Mouse (Mus musculus): ENCODE results near the gene Foxs1.

The Foxs1 gene

DNA sequence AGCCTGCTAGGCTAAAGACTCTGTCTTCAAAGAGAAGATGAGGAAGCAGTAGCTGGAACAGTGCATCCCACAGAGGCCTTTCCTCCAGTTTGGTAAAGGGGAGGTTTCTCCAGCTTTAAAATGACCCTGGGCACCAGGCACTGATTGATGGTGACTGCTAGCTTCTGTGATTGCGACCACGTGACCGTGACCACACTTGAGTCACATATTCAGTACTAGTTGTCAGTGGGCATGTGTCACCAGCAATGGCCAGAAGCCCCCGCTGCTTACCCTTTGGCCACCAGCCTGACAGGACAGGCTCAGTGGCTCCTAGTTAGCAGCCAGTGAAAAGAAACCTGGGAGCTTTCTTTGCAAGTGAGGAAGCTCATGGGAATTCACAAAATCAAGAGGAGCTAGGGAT, 29.4 kb downstream of the Foxs1 start:
- no peak for DNase-seq (ENCODE audit: low spot score in 2 of 2)

DNA sequence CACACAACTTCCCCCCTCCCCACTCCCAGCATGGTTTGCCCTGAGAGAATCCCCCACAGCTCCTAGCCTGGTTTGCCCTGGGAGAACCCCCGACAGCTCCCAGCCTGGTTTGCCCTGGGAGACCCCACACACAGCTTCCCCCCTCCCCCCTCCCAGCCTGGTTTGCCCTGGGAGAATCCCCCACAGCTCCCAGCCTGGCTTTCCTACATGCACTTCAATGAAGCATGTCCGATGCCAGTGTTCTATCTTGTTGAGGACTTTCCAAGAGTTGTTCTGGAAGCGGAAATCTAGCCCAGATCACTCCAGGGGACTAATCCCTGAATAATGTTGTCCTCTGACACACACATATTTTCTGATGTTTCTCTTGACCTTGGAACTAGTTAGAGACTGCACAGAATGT, 30.4 kb downstream of the Foxs1 start:
- DNase-seq (ENCODE audit: low spot score in 2 of 2): no peak

DNA sequence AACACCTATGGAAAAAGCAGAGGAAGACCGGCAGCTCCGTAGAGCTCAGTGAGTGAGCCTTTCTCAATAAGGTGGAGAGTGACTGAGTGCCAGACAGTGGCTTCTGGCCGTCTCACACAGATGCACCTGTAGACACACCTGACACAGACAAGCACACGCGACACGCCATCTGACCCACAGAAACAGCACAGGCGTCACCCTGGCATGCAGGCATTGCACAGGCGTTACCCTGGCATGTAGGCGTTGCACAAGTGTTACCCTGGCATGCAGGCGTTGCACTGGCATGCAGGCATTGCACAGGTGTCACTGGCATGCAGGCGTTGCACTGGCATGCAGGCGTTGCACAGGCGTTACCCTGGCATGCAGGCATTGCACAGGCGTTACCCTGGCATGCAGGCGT, 31.7 kb downstream of the Foxs1 start:
- no peak for DNase-seq (ENCODE audit: low spot score in 2 of 2)

DNA sequence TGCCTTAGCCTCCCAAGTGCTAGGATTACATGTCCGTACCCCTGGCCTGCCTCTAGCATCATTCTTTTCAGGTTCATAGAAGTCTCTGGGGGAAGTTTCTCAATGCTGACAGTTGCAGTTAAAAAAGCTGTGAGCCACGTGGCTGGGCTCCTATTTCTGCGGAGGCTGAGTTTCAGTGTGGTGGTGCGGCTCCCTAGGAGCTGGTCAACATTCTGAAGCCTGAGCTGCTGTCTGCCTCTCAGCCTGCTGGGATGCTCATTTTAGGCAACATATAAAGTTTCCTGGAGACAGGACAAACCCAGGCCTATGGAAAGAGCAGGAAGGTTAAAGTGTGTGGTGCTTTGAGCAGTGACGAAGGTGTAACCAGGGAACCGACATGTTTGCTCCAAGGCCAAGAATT, 34.0 kb downstream of the Foxs1 start:
- DNase-seq (ENCODE audit: low spot score in 2 of 2): no peak

DNA sequence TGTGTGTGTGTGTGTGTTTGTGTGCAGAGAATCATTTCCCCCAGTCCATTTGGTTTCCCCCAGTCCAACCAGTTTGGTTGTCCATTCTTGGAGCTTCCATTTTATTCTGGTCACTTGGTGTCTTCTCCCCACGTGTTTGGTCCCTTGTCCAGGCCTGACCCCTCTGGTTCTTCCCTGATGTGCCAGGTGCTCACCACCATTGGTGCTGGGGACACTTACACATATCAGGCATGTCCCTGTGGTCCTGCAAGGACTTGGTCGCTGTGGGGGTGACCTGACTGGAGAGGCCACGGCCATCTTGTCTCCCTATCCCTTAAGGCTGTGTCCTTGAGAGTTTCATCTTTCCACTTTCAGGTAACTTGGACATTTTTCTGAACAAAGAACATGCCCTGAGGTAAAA, 36.1 kb downstream of the Foxs1 start:
- DNase-seq (ENCODE audit: low spot score in 2 of 2): no peak

DNA sequence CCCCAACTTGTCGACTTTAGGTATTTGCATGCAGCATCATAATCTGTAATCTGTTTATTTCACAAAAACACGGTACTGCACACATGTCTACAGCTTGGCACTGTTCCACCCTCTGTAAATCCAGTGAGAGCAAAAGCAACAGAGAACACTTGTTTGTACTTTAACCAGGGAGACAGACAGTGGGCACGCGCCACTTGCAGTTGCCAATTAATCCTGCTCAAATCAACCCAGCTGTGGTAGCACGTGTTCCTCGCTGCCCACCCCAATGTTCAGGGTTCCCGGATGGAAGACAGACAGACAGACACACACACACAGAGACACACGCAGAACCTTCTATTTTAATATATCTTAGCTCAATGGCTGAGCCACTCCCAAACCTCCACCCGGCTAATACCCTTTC, 37.2 kb downstream of the Foxs1 start:
- DNase-seq (ENCODE audit: low spot score in 2 of 2): no peak

DNA sequence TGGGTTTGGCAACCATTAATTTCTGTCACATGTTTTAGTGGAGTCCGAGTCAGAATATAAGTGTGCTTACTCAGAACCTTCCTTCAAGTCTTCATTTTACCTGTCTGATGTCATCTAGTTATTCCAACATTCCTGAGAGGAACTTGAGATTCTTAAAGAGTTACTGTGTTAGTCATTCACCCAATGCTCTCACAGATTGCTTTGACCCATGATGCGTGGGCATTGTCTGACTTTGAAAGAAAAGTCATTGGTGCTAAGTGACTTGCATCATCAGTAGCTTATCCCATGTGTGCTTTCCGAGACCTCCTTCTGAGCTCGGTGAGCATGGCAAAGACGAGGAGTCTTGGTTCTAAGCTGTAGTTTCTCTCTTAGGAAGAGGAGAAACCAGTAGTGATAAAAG, 44.2 kb downstream of the Foxs1 start:
- no peak for DNase-seq (ENCODE audit: low spot score in 2 of 2)

DNA sequence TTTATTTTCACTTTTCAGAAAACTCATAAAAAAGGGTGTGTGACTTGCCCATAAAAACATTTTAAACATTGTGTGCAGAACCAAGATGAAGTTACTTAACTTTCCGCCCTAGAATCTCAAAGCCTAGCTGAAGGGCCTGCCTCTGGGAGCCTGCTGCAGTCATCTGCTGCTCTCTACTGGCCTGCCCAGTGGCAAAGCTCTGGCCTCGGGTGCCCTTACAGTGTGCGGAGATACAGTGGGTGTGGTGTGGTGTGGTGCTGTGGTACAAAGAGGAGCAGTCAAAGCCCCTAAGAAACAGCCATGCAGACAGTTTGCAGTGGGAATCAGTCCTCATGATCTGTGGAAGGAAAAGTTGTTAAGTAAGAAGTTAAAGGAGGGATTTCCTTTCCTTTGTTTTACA, 45.8 kb downstream of the Foxs1 start:
- DNase-seq (ENCODE audit: low spot score in 2 of 2): no peak

DNA sequence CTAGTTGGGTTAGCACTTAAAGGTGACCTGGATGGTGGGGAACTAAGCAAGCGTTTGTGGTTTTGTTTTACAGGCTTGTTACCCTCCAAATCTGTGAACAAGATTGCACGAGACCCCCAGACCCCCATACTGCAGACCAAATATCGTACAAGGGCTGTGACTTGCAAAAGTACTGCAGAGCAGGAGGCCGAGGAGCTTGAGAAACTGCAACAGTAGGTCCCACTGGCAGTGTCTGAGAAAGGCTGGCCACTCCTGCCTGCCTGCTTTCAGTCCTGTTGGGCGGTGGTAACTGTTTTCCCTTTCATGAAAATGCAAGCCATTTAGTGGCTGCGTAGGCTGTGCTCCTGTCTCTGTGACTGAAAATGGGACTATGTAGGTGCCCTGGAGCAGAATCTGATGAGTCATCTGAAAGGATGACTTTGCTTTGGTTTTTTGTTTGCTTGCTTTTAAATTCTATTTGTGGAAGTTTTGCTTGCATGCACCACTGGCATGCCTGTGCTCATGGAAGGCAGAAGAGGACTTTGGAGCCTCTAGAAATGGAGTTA, 48.8 kb downstream of the Foxs1 start:
- no peak for DNase-seq (ENCODE audit: low spot score in 2 of 2)
